Mouse (Mus musculus) liver, embryonic 15.5 days (tissue): ENCODE data around the gene Gtf3c4. TPM values are rescaled to one million over a fixed set of nuclear protein-coding genes. Genes with fewer than 3 reads are reported as not detected.

Experiments
- ATAC-seq: fragments of 200-750 bp; cut with Nextera tagmentation; 2 replicates; pipeline ENCODE4 v1.8.0; 2017; ENCODE audit warnings: moderate number of reproducible peaks, mild to moderate bottlenecking, moderate library complexity; ENCODE audit not compliant: insufficient read depth
- H3K27ac ChIP-seq: fragments of 300-500 bp; sonication (generic); replicated peaks from 2 replicates; pipeline ENCODE4 v1.5.1; 2015; ENCODE audit warnings: mild to moderate bottlenecking, inconsistent platforms
- H3K27me3 ChIP-seq: fragments of 300-500 bp; sonication (generic); 2 replicates; pipeline ENCODE4 v1.6.1; 2015; ENCODE audit warnings: mild to moderate bottlenecking, inconsistent platforms
- H3K36me3 ChIP-seq: fragments of 300-500 bp; sonication (generic); replicated peaks from 2 replicates; pipeline ENCODE4 v1.6.1; 2015; ENCODE audit warnings: moderate library complexity, mild to moderate bottlenecking, inconsistent platforms
- H3K4me1 ChIP-seq: fragments of 300-500 bp; sonication (generic); replicated peaks from 2 replicates; pipeline ENCODE4 v1.6.1; 2015; ENCODE audit warnings: inconsistent platforms
- H3K4me2 ChIP-seq: fragments of 300-500 bp; sonication (generic); 2 replicates; pipeline ENCODE4 v1.6.1; 2015; ENCODE audit warnings: moderate library complexity, mild to moderate bottlenecking, inconsistent platforms
- H3K4me3 ChIP-seq: fragments of 300-500 bp; sonication (generic); replicated peaks from 2 replicates; pipeline ENCODE4 v1.5.1; 2015; ENCODE audit warnings: mild to moderate bottlenecking, inconsistent platforms
- H3K9ac ChIP-seq: fragments of 300-500 bp; sonication (generic); 2 replicates; pipeline ENCODE4 v1.6.1; 2015; ENCODE audit warnings: moderate library complexity, mild to moderate bottlenecking, inconsistent platforms
- H3K9me3 ChIP-seq: fragments of 300-500 bp; sonication (generic); replicated peaks from 2 replicates; pipeline ENCODE4 v1.6.1; 2016; ENCODE audit warnings: inconsistent platforms
- WGBS: fragments of 180-500 bp; shearing (Covaris S2); methylation state at CpG from one replicate; pipeline ENCODE4 v1.1.7; 2015; ENCODE audit warnings: mixed read lengths; ENCODE audit not compliant: insufficient replicate concordance; 5-methylcytosine and 5-hydroxymethylcytosine counted together
- polyA plus RNA-seq: library from polyadenylated mRNA; unstranded; fragments of >200 nt; fragmentation: Nextera tagmentation; extraction: Ambion mirVana; gene quantifications from 2 replicates; pipeline ENCODE4 v1.2.1, GENCODE M21; 2015

Gene Gtf3c4
- polyA plus RNA-seq, 1 experiment from 2014 or later, result 5.1 TPM

GRCm38 (mm10) chr2:28798390-28798789, 41.8 kb downstream of the Gtf3c4 start:
- no peak for ATAC-seq
- H3K4me1 ChIP-seq, result no peaks in the 10 kb centered on the region
- no peak overlapping the region for H3K9ac ChIP-seq
- 21% methylated on average over 3 of the region's 3 CpGs for WGBS
- H3K4me3 ChIP-seq, result no peak overlapping the region
- no peaks in the 10 kb centered on the region; the same call in 1 of the 2 replicates for H3K36me3 ChIP-seq
- H3K27ac ChIP-seq, result no peak overlapping the region
- no peak overlapping the region for H3K4me2 ChIP-seq
- no peaks in the 10 kb centered on the region for H3K9me3 ChIP-seq
- H3K27me3 ChIP-seq, result 0 out of 2 replicates have a peak, but pooled peaks cover 4% of the 10 kb centered on the region

GRCm38 (mm10) chr2:28797490-28798106, 42.6 kb downstream of the Gtf3c4 start:
- no peak for ATAC-seq
- 67% methylated on average over 18 of the region's 18 CpGs for WGBS
- Histone ChIP-seq H3K27me3 (0 out of 2 replicates have a peak, but pooled peaks cover 4% of the 10 kb centered on the region), H3K4me2 (no peak overlapping the region), H3K9ac (no peak overlapping the region), H3K36me3 (no peaks in the 10 kb centered on the region; the same call in 1 of the 2 replicates), H3K4me3 (no peak overlapping the region), H3K27ac (no peak overlapping the region), H3K4me1 (no peaks in the 10 kb centered on the region), H3K9me3 (no peaks in the 10 kb centered on the region)

DNA sequence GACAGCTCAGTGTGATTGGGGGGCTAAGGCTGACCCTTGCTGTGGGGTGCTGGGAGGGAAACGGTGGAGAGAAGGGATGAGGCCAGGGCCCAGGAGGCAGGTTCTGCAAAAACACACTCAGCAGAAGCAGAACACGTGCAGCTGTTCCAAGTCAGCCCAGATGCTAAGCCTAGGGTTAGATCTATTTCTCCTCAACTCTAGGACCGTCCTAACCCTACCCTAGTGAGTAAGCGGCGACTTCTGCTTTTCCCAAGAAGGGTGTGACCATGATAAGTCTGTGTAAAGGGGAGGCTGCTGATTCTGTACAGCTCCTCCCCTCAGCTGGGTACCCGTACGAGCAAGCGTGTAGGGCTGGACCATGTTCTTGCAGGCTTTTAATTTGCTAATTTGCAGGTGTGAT, 43.9 kb downstream of the Gtf3c4 start:
- Histone ChIP-seq H3K9ac (no peak overlapping the region), H3K36me3 (no peaks in the 10 kb centered on the region; the same call in 1 of the 2 replicates), H3K27ac (no peak overlapping the region), H3K9me3 (no peaks in the 10 kb centered on the region), H3K4me3 (no peak overlapping the region), H3K27me3 (0 out of 2 replicates have a peak, but pooled peaks cover 4% of the 10 kb centered on the region), H3K4me2 (no peak overlapping the region), H3K4me1 (no peaks in the 10 kb centered on the region)
- 11% methylated on average over 8 of the region's 8 CpGs for WGBS
- no peak for ATAC-seq

DNA sequence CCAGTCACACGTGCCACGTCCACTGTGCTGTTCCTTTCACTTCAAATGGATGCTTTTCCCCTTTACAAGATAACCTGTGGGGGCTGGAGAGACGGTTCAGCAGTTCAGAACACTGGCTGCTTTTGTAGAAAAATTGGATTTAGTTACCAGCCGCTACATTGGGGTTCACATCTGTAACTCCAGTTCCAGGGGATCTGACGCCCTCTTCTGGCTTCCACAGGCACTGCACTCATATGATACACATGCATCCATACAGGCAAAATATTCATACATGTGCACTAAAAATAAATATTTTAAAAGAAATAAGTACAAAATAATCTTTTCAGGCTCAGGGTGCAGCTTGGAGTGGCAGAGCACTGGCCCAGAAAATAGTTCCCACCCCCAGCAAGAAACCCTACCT, 45.5 kb downstream of the Gtf3c4 start:
- Histone ChIP-seq H3K9ac (no peak overlapping the region), H3K27ac (no peak overlapping the region), H3K27me3 (0 out of 2 replicates have a peak, but pooled peaks cover 4% of the 10 kb centered on the region), H3K4me3 (no peak overlapping the region), H3K9me3 (no peaks in the 10 kb centered on the region), H3K4me1 (no peaks in the 10 kb centered on the region), H3K36me3 (no peaks in the 10 kb centered on the region; the same call in 1 of the 2 replicates), H3K4me2 (no peak overlapping the region)
- ATAC-seq, result no peak
- WGBS, result 56% methylated on average over 5 of the region's 5 CpGs

GRCm38 (mm10) chr2:28792931-28793610, 47.1 kb downstream of the Gtf3c4 start:
- Histone ChIP-seq H3K27ac (no peak overlapping the region), H3K4me3 (no peak overlapping the region), H3K27me3 (0 out of 2 replicates have a peak, but pooled peaks cover 4% of the 10 kb centered on the region), H3K4me2 (no peak overlapping the region), H3K36me3 (no peaks in the 10 kb centered on the region; the same call in 1 of the 2 replicates), H3K9ac (no peak overlapping the region), H3K4me1 (no peaks in the 10 kb centered on the region), H3K9me3 (no peaks in the 10 kb centered on the region)
- no peak for ATAC-seq
- WGBS, result 15% methylated on average over 6 of the region's 6 CpGs

GRCm38 (mm10) chr2:28787067-28787619, 53.0 kb downstream of the Gtf3c4 start:
- no peaks in the 10 kb centered on the region for H3K4me1 ChIP-seq
- WGBS, result 68% methylated on average over 6 of the region's 6 CpGs
- no peaks in the 10 kb centered on the region for H3K9me3 ChIP-seq
- no peak overlapping the region for H3K27ac ChIP-seq
- H3K4me3 ChIP-seq, result no peak overlapping the region
- ATAC-seq, result no peak
- H3K27me3 ChIP-seq, result no peaks in the 10 kb centered on the region
- H3K9ac ChIP-seq, result no peak overlapping the region
- no peak overlapping the region for H3K4me2 ChIP-seq
- H3K36me3 ChIP-seq, result no peaks in the 10 kb centered on the region

DNA sequence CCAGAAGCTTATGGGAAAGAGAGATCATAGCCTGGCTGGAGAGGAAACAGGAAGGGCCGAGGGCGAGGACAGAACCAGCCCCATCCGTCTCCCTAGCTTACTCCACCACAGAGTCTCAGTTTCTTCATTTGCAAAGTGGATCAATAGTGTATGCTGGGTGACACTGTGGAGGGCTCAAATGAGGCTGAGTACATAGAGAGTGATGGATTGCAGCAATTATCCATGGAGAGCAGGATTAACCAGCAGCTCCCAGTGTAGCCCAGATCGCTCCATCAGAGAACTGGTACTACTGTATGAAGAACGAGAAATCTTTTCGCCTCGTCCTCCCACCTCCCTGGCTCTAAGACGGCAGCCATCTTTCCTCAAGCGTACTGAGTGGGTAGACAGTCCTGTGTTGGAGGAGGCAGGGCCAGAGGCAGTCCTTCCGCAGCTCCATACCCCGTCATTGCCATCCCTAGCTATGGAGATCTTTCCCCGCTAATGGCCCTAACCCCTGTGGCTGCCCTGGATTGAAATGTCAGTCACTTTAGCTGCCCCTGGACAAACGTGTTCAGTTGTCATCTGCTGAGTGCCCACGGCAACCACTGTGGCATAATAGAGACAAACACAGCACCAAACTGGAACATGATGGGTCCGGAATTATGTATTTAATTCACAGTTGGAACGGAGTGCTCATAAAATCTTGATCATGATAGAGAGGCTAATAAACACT, 53.6 kb downstream of the Gtf3c4 start:
- H3K27me3 ChIP-seq, result no peaks in the 10 kb centered on the region
- no peak overlapping the region for H3K9ac ChIP-seq
- ATAC-seq, result no peak
- no peak overlapping the region for H3K27ac ChIP-seq
- no peak overlapping the region for H3K4me2 ChIP-seq
- H3K4me1 ChIP-seq, result no peaks in the 10 kb centered on the region
- no peaks in the 10 kb centered on the region for H3K36me3 ChIP-seq
- no peaks in the 10 kb centered on the region for H3K9me3 ChIP-seq
- WGBS, result 64% methylated on average over 16 of the region's 16 CpGs
- no peak overlapping the region for H3K4me3 ChIP-seq

DNA sequence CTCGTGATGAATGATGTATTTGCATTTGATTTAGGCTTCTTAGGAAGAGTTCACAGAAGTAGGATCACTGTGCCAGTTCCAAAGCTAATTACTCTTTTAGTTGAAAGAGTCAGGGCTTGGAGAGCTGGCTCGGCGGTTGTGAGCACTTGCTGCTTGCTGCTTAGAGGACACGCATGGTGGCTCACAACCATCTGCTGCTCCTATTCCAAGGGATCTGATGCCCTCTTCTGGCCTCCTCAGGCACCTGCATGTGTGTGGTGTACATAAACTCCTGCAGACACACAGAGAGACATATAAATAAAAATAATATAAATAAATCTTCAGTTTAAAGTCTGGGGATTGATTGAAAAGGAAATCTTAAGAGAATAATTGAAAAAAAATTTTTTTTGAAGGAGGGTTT, 58.9 kb downstream of the Gtf3c4 start:
- no peak overlapping the region for H3K9ac ChIP-seq

DNA sequence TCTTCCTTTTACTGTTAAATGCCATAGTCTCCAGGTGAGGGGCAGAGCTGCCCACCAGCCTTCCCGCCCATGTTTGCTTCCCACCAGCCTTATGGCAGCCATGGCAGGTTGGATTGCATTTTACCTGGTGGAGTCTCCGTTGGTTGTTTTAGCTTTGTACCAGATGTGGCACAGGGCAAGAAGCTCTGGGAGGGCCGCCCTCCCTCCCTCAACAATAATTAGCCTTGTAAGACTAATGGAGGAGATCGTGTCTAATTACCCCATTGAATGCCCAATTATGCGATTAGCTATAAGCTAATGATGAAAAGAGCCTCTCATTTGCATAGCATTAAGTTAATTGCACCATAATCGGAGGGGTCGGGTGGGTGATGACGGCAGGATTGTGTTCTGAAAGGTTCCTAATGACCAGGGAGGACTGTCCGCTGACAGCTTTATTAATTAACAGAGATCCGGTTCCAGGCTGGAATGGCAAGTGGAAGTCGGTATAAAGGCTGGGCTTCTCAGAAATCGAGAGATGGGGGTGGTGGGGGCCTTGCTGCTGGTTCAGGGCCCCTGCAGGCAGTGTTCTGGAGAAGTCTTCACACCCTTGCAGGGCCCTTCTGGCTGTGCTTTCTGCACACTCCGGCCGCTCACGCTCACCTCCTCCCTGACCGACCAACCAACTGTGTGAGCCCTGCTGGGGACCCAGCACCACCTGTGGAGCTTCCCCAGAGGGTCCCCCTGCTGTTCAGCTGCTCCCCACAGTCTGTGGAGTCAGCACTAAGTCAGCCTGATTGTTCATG, 60.0 kb downstream of the Gtf3c4 start:
- Histone ChIP-seq H3K4me3 (no peak overlapping the region), H3K27me3 (no peaks in the 10 kb centered on the region), H3K36me3 (no peaks in the 10 kb centered on the region), H3K27ac (no peak overlapping the region), H3K9ac (no peak overlapping the region), H3K9me3 (no peaks in the 10 kb centered on the region), H3K4me2 (no peak overlapping the region), H3K4me1 (no peaks in the 10 kb centered on the region)
- no peak for ATAC-seq
- 65% methylated on average over 16 of the region's 16 CpGs for WGBS

More for the DNA sequence above, 58.9 kb downstream of the Gtf3c4 start:
- H3K27ac ChIP-seq, result no peak overlapping the region
- H3K27me3 ChIP-seq, result no peaks in the 10 kb centered on the region
- no peaks in the 10 kb centered on the region for H3K9me3 ChIP-seq
- no peak overlapping the region for H3K4me3 ChIP-seq
- no peak overlapping the region for H3K4me2 ChIP-seq
- H3K4me1 ChIP-seq, result no peaks in the 10 kb centered on the region
- H3K36me3 ChIP-seq, result no peaks in the 10 kb centered on the region
- WGBS, result 72% methylated on average over 4 of the region's 4 CpGs
- no peak for ATAC-seq

- Histone ChIP-seq H3K4me2 (no peak overlapping the region), H3K4me1 (no peaks in the 10 kb centered on the region), H3K36me3 (no peaks in the 10 kb centered on the region), H3K4me3 (no peak overlapping the region), H3K9me3 (no peaks in the 10 kb centered on the region), H3K27me3 (no peaks in the 10 kb centered on the region), H3K9ac (no peak overlapping the region), H3K27ac (no peak overlapping the region)
- no peak for ATAC-seq
- 23% methylated on average over 2 of the region's 2 CpGs for WGBS
Measured at GRCm38 (mm10) chr2:28776728-28777127, 63.4 kb downstream of the Gtf3c4 start.
